Mouse (Mus musculus): ENCODE measurements around the gene Prl2c3. TPM values are rescaled to one million over a fixed set of nuclear protein-coding genes. Genes with fewer than 3 reads are reported as not detected.
"Not testable (repeated sequence)": the region's sequence is repeated elsewhere in the genome, so short reads cannot be mapped to it uniquely, and the experiment has no call there.

The Prl2c3 gene
- total RNA-seq (2012; rRNA removed) (not detected in 2 replicates), total RNA-seq (2014; rRNA removed) (not detected in 2 replicates), polyA plus RNA-seq (2012; ENCODE audit: insufficient read length, low read depth) (not detected in 2 replicates)

- in situ Hi-C loops (cut with MboI; ENCODE audit: low pct_ligation_motif_present, low pct_unique_long_range_greater_than_20kb, low sequenced_read_pairs); DNase-seq (ENCODE audit: extremely low read depth); H3K27me3 ChIP-seq (replicated peaks); H3K4me1 ChIP-seq (ENCODE audit: control insufficient read depth in 1 of 2, insufficient read depth in 2 of 2); H3K9ac ChIP-seq (ENCODE audit: insufficient read depth, low read depth); H3K4me2 ChIP-seq (ENCODE audit: insufficient read depth, low read depth, poor library complexity, severe bottlenecking); H3K4me3 ChIP-seq (replicated peaks in 1 of 3; ENCODE audit: low read depth in 2 of 3, low read length in 2 of 3, poor library complexity in 1 of 3); H3K36me3 ChIP-seq (replicated peaks in 1 of 2; ENCODE audit: control insufficient read depth in 1 of 2, insufficient read depth in 1 of 2, low read length in 1 of 2); H3K27ac ChIP-seq (ENCODE audit: insufficient read depth, low read depth); H3K79me2 ChIP-seq (replicated peaks; ENCODE audit: control insufficient read depth, extremely low read depth, insufficient read depth, poor library complexity, severe bottlenecking); dilution Hi-C loops (cut with MboI; ENCODE audit: extremely low pct_ligation_motif_present, extremely low pct_unique_long_range_greater_than_20kb, low sequenced_read_pairs); H3K9me3 ChIP-seq (replicated peaks; ENCODE audit: low read length): not testable (repeated sequence)
These were observed at the start of gene Prl2c3 for GRCm38 (mm10) chr13:12799979-12800378. Gene Prl2c3, minus strand, starts transcription at chr13:12800079.

DNA sequence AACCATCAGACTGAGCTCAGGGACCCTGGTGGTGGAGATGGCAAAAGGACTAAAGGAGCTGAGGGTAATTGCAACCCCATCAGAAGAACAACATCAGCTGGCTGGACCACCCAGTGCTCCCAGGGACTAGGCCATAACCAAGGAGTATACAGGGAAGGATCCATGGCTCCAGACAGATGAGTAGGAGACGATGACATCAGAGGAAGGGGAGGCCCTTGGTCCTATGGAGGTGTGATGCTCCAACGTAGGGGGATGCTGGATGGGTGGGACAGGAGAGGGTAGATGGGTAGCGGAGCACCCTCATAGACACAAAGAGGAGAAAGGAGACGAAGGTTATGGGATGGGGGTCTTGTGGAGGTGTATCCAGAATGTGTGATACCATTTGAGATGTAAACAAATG, 48.4 kb upstream of the Prl2c3 start:
- H3K4me1 ChIP-seq (ENCODE audit: control insufficient read depth in 1 of 2, insufficient read depth in 2 of 2); in situ Hi-C loops (cut with MboI; ENCODE audit: low pct_ligation_motif_present, low pct_unique_long_range_greater_than_20kb, low sequenced_read_pairs); H3K27ac ChIP-seq (ENCODE audit: insufficient read depth, low read depth); H3K36me3 ChIP-seq (replicated peaks in 1 of 2; ENCODE audit: control insufficient read depth in 1 of 2, insufficient read depth in 1 of 2, low read length in 1 of 2); dilution Hi-C loops (cut with MboI; ENCODE audit: extremely low pct_ligation_motif_present, extremely low pct_unique_long_range_greater_than_20kb, low sequenced_read_pairs); H3K4me2 ChIP-seq (ENCODE audit: insufficient read depth, low read depth, poor library complexity, severe bottlenecking); H3K27me3 ChIP-seq (replicated peaks); H3K79me2 ChIP-seq (replicated peaks; ENCODE audit: control insufficient read depth, extremely low read depth, insufficient read depth, poor library complexity, severe bottlenecking); DNase-seq (ENCODE audit: extremely low read depth); H3K9me3 ChIP-seq (replicated peaks; ENCODE audit: low read length); H3K4me3 ChIP-seq (replicated peaks in 1 of 3; ENCODE audit: low read depth in 2 of 3, low read length in 2 of 3, poor library complexity in 1 of 3); H3K9ac ChIP-seq (ENCODE audit: insufficient read depth, low read depth): not testable (repeated sequence)

GRCm38 (mm10) chr13:12844701-12845100, 44.8 kb upstream of the Prl2c3 start:
- H3K27me3 ChIP-seq (replicated peaks); H3K36me3 ChIP-seq (replicated peaks in 1 of 2; ENCODE audit: control insufficient read depth in 1 of 2, insufficient read depth in 1 of 2, low read length in 1 of 2); H3K4me3 ChIP-seq (replicated peaks in 1 of 3; ENCODE audit: low read depth in 2 of 3, low read length in 2 of 3, poor library complexity in 1 of 3); H3K27ac ChIP-seq (ENCODE audit: insufficient read depth, low read depth); DNase-seq (ENCODE audit: extremely low read depth); H3K79me2 ChIP-seq (replicated peaks; ENCODE audit: control insufficient read depth, extremely low read depth, insufficient read depth, poor library complexity, severe bottlenecking); dilution Hi-C loops (cut with MboI; ENCODE audit: extremely low pct_ligation_motif_present, extremely low pct_unique_long_range_greater_than_20kb, low sequenced_read_pairs); H3K4me1 ChIP-seq (ENCODE audit: control insufficient read depth in 1 of 2, insufficient read depth in 2 of 2); H3K4me2 ChIP-seq (ENCODE audit: insufficient read depth, low read depth, poor library complexity, severe bottlenecking); H3K9ac ChIP-seq (ENCODE audit: insufficient read depth, low read depth); H3K9me3 ChIP-seq (replicated peaks; ENCODE audit: low read length); in situ Hi-C loops (cut with MboI; ENCODE audit: low pct_ligation_motif_present, low pct_unique_long_range_greater_than_20kb, low sequenced_read_pairs): not testable (repeated sequence)

DNA sequence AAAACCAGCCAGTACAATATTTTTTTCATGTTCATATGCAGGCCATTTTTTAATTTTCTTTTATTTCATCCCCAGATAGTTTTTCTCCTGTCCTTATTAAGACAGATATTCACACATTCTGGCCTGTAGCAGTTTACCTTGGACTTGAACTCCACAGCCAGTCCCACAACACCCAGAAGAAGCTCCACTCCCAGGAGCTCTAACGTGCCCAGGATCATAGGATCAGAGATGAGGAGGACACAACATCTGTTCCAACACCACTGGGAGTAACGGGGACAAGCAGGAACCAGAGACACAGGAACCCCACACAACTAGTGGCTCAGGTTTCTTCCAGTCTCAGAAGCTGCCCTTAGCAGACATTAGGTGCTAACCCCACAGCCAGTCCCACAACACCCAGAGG, 37.7 kb upstream of the Prl2c3 start:
- H3K9me3 ChIP-seq (replicated peaks; ENCODE audit: low read length); H3K27ac ChIP-seq (ENCODE audit: insufficient read depth, low read depth); H3K27me3 ChIP-seq (replicated peaks); H3K4me3 ChIP-seq (replicated peaks in 1 of 3; ENCODE audit: low read depth in 2 of 3, low read length in 2 of 3, poor library complexity in 1 of 3); dilution Hi-C loops (cut with MboI; ENCODE audit: extremely low pct_ligation_motif_present, extremely low pct_unique_long_range_greater_than_20kb, low sequenced_read_pairs); H3K9ac ChIP-seq (ENCODE audit: insufficient read depth, low read depth); H3K4me2 ChIP-seq (ENCODE audit: insufficient read depth, low read depth, poor library complexity, severe bottlenecking); in situ Hi-C loops (cut with MboI; ENCODE audit: low pct_ligation_motif_present, low pct_unique_long_range_greater_than_20kb, low sequenced_read_pairs); H3K79me2 ChIP-seq (replicated peaks; ENCODE audit: control insufficient read depth, extremely low read depth, insufficient read depth, poor library complexity, severe bottlenecking); DNase-seq (ENCODE audit: extremely low read depth); H3K36me3 ChIP-seq (replicated peaks in 1 of 2; ENCODE audit: control insufficient read depth in 1 of 2, insufficient read depth in 1 of 2, low read length in 1 of 2); H3K4me1 ChIP-seq (ENCODE audit: control insufficient read depth in 1 of 2, insufficient read depth in 2 of 2): not testable (repeated sequence)

All from CH12.LX (cell line).